Mouse (Mus musculus): ENCODE measurements around the gene Tgfbr3.

DNA sequence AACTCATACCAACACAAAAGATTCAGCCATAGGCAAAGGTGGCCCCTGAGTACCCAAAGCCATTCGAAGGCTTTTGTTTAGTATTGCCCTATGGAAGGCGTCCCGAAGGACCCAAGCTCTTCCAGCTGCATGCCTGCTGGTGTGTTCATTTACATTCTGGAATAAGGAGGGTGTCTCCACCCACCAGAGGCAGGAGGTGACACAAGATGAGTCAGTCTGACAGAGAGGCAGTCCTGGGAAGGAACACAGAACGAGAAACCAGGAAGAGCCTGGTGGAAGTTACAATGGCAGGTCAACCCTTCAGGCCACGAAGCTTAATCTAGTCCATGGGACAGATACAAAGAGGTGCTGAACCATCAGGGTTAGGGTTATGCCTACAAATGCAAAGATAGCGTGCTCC is 169.5 kb downstream of the Tgfbr3 start:
- TF ChIP-seq CTCF (IDR thresholded peaks at IDR 0.05; ENCODE audit: extremely low read depth, insufficient read length, insufficient replicate concordance, low read depth, low read length), result no peak
- no peak for TF ChIP-seq POLR2A (IDR thresholded peaks at IDR 0.05; ENCODE audit: low read depth, low read length)

All from small intestine, adult 2 months (tissue).